Mouse (Mus musculus): ENCODE measurements around the gene 1700034J05Rik. TPM values are rescaled to one million over a fixed set of nuclear protein-coding genes. Genes with fewer than 3 reads are reported as not detected.
A peak's percentile ranks its signal among the peaks of the same experiment; 100 is the strongest.

The 1700034J05Rik gene
- total RNA-seq, 2 experiments from 2014 or later, result not detected

GRCm38 (mm10) chr6:146973830-146974229 is 19.6 kb upstream of the 1700034J05Rik start:
- Histone ChIP-seq H3K4me3 (no peak overlapping the region), H3K27ac (no peak overlapping the region)
- no peak for DNase-seq (ENCODE audit: low spot score in 2 of 2)
- TF ChIP-seq CTCF (conservative IDR thresholded peaks at IDR 0.05), result no peak

GRCm38 (mm10) chr6:146973406-146973805 is 19.2 kb upstream of the 1700034J05Rik start:
- peak overlapping the region; percentile 56 for H3K27ac ChIP-seq
- DNase-seq (ENCODE audit: low spot score in 2 of 2), result no peak
- no peak overlapping the region for H3K4me3 ChIP-seq
- TF ChIP-seq CTCF (conservative IDR thresholded peaks at IDR 0.05), result no peak

DNA sequence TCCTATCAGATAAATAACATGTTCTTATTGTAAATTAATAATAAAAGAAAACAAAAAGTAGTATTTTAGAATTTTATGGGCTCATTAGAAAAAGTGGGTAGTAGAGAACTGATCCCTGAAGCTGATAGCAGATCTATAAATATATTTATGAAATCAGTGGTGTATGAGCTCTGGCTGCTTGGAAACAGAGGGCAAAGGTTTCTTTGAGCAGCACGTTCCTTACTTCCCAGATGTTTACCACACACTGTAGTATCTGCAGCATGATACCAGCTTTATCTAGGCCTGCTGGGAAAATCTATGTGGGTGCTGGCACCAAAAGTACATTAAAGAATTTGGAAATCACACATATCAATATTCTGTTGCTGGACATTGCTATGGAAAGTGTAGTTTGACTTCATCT is 18.5 kb upstream of the 1700034J05Rik start:
- DNase-seq (ENCODE audit: low spot score in 2 of 2), result no peak
- H3K4me3 ChIP-seq, result no peak overlapping the region
- TF ChIP-seq CTCF (conservative IDR thresholded peaks at IDR 0.05), result no peak
- peak overlapping the region; percentile 56 for H3K27ac ChIP-seq

DNA sequence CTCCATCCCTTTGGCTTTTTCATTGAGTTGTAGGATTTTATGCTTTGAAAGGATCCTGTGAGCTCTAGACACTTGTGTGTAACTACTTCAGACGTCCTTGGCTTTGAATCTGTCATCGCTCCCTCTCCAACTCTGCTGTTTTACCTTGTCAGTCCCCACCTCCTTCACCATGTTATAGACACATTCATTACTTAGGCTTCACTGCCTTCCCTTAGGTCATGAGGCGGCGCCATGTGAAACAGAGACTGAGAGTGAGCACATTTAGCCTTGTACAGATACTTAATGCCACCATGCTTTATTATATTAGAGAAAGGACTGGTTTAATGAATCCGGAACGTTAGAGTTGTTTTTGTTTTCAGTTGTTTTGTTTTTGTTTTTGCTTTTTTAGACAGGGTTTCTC is 17.8 kb upstream of the 1700034J05Rik start:
- no peak for TF ChIP-seq CTCF (conservative IDR thresholded peaks at IDR 0.05)
- Histone ChIP-seq H3K27ac (0 out of 2 replicates have a peak overlapping the region, but pooled peaks have one; percentile 56), H3K4me3 (no peak overlapping the region)
- no peak for DNase-seq (ENCODE audit: low spot score in 2 of 2)

DNA sequence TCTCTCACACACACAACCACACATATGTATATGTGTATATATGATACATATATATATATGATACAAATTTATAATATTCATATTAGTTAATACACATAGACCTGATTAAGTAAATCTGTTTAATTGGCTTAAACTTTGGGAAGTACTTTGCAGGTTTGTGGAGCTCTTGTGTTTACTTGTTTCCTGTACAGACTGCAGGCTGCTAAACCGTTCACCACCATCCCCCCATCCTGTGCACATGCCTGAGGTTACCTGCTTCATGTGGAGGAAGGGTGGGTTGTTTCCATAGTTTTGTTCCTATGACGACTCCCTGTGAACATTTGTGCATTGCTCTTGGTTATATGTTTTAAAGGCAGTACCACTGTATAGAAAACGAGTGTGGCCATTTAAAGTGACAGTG is 17.1 kb upstream of the 1700034J05Rik start:
- no peak overlapping the region for H3K4me3 ChIP-seq
- no peak for TF ChIP-seq CTCF (conservative IDR thresholded peaks at IDR 0.05)
- no peak overlapping the region for H3K27ac ChIP-seq
- no peak for DNase-seq (ENCODE audit: low spot score in 2 of 2)

DNA sequence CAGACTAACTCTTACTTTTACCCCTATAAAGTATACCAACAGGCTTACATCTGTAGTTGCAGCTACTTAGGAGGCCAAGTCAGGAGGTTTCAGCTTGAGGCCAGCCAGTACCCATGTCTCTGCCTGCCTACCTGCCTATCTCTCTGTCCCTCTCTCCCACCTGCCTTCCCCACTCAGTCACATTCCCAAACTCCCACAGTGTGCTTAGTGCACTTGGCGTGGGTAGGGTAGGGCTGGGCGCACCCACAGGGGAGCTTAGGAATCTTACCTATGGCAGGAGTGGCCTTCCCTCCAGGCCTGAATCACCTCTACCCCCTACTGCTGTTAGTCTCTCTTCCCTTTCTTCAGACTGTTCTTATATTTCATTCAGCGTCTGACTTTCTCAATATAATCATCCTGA is 16.6 kb upstream of the 1700034J05Rik start:
- Histone ChIP-seq H3K4me3 (no peak overlapping the region), H3K27ac (no peak overlapping the region)
- TF ChIP-seq CTCF (conservative IDR thresholded peaks at IDR 0.05), result no peak
- DNase-seq (ENCODE audit: low spot score in 2 of 2), result no peak

DNA sequence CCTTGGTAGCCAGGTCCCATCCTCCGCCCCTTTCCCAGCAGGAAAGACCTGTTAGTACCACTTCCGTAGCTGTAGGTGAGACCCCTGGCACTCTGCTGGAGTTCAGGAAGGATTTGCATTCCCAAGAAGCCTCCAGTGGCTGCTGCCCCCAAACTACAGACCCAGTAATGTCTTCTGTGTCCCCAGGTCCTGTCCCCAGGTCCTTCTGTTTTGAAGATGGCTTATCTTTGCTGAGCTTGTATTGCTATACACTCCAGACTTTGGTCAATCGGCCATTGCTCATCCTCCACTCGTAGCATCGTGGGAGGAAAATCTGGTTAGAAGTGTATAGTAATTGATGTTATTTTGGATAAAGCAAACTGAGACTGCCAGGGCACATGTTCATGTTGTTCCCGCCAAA is 13.6 kb upstream of the 1700034J05Rik start:
- no peak overlapping the region for H3K4me3 ChIP-seq
- no peak for TF ChIP-seq CTCF (conservative IDR thresholded peaks at IDR 0.05)
- H3K27ac ChIP-seq, result no peak overlapping the region
- no peak for DNase-seq (ENCODE audit: low spot score in 2 of 2)

GRCm38 (mm10) chr6:146966446-146967019 is 12.3 kb upstream of the 1700034J05Rik start:
- H3K27ac ChIP-seq, result no peak overlapping the region
- no peak overlapping the region for H3K4me3 ChIP-seq
- no peak for TF ChIP-seq CTCF (conservative IDR thresholded peaks at IDR 0.05)
- no peak for DNase-seq (ENCODE audit: low spot score in 2 of 2)

DNA sequence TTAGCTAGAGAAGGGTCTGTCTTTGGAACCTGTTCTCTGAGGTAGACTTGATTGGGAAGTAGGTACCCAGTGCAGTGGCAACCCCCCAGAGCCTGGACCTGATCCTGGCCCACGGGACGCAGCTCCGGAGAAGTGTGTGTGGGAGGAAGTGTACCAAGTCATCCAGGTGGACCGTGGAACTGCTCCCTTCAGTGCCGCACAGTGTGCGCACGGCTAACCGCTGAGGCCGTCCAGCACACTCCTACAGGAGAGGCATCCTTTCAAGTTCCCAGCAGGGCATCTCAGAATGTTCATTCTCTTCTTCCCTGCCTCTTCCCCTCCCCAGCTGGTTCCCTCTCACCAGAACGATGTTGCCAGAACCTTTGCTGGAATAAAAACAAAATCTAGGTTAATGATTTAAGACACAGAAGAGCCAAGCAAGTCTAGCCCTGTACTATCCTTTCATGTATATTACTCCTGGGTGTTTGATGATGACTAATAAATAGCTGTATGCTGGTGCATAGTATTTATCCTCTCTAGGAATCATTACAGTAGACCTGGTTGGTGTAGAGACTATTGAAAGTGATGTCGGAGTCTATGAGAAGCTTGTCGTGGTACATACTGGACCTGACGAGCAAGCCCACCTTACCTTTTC is 11.0 kb upstream of the 1700034J05Rik start:
- H3K27ac ChIP-seq, result no peak overlapping the region
- no peak for DNase-seq (ENCODE audit: low spot score in 2 of 2)
- no peak overlapping the region for H3K4me3 ChIP-seq
- no peak for TF ChIP-seq CTCF (conservative IDR thresholded peaks at IDR 0.05)

DNA sequence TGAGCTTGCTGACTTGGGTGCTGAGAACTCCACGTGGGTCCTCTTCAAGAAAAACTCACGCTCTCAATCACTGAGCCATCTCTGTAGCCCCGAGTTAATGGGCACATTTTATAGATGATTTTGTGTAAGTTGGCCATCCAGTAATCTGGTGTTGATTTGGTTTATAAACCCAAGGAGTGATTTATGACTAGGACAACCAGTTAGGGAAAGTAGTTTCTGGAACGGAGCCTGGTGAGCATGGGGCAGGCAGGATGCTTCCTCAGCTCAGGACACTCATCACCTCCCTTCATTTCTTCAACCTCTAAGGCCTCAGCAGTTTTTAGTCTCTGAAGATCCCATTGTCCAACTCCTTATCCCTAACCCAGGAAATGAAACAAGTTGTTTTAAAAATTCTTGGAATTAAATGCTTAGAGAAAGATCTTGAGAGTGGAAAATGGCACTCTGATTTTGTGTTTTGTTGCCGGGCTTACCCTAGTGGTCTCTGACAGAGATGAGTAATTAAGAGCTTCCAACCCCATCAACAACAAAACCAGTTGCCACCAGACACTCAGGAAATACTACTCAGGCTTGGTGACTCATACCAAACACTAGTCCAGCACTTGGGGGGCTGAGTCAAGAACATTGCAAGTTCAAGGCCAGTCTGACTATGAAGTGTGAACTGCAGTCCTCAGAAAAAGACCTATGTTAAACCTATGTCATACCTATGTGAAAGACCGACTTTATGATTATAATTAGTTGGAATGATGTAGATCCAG is 9.4 kb upstream of the 1700034J05Rik start:
- Histone ChIP-seq H3K27ac (no peak overlapping the region), H3K4me3 (no peak overlapping the region)
- TF ChIP-seq CTCF (conservative IDR thresholded peaks at IDR 0.05), result no peak
- DNase-seq (ENCODE audit: low spot score in 2 of 2), result no peak

- Histone ChIP-seq H3K4me3 (no peak overlapping the region), H3K27ac (no peak overlapping the region)
- TF ChIP-seq CTCF (conservative IDR thresholded peaks at IDR 0.05), result peak; percentile 79
- DNase-seq (ENCODE audit: low spot score in 2 of 2), result peak in 1 of 2 experiments; percentile 38
Observed at GRCm38 (mm10) chr6:146961832-146962481, 7.7 kb upstream of the 1700034J05Rik start.

DNA sequence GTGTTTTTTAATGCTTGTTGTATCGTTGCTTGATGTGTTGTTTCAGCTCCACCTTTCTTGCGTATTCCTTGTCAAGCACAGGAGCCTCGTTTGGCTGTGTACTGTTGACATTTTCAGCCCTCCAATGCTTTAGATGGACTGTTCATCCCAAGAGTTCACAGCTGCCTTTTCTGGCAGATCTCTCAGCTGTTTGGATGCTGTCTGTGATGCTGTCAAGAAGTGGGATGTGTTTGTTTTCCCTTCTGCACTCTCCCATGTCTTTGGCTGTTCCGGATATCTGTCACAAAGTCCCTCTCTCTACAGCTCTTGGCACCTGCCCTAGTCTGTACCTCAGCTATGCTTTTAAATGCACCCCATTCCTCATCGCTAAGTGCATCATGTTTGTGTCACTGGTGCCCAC is 6.7 kb upstream of the 1700034J05Rik start:
- Histone ChIP-seq H3K4me3 (no peak overlapping the region), H3K27ac (no peak overlapping the region; the same call in 1 of the 2 replicates)
- TF ChIP-seq CTCF (conservative IDR thresholded peaks at IDR 0.05), result no peak
- DNase-seq (ENCODE audit: low spot score in 2 of 2), result no peak

Measured in layer of hippocampus, adult 2 months (tissue).